Mouse (Mus musculus) liver, adult 2 months (tissue): ENCODE measurements around the gene Sh3bp4.

Experiments
- CTCF ChIP-seq: fragments of 200-500 bp; IDR thresholded peaks from 2 replicates; pipeline ENCODE4 v1.5.1; 2011; ENCODE audit warnings: low read depth, low read length, control low read depth
- POLR2A ChIP-seq: fragments of 200-500 bp; IDR thresholded peaks from 2 replicates; pipeline ENCODE4 v1.6.1; 2011; ENCODE audit warnings: low read length, control low read depth; ENCODE audit not compliant: insufficient read depth; ENCODE audit errors: extremely low read depth

GRCm38 (mm10) chr1:89122376-89122775 lies 52.2 kb downstream of the Sh3bp4 start:
- TF ChIP-seq CTCF = no peak
- no peak for TF ChIP-seq POLR2A
